Mouse (Mus musculus): ENCODE data around the gene Plb1. TPM values are rescaled to one million over a fixed set of nuclear protein-coding genes. Genes with fewer than 3 reads are reported as not detected.

Gene Plb1
- total and polyA plus RNA-seq, 2 experiments from 2014 or later: 0.10 to 0.16 TPM

DNA sequence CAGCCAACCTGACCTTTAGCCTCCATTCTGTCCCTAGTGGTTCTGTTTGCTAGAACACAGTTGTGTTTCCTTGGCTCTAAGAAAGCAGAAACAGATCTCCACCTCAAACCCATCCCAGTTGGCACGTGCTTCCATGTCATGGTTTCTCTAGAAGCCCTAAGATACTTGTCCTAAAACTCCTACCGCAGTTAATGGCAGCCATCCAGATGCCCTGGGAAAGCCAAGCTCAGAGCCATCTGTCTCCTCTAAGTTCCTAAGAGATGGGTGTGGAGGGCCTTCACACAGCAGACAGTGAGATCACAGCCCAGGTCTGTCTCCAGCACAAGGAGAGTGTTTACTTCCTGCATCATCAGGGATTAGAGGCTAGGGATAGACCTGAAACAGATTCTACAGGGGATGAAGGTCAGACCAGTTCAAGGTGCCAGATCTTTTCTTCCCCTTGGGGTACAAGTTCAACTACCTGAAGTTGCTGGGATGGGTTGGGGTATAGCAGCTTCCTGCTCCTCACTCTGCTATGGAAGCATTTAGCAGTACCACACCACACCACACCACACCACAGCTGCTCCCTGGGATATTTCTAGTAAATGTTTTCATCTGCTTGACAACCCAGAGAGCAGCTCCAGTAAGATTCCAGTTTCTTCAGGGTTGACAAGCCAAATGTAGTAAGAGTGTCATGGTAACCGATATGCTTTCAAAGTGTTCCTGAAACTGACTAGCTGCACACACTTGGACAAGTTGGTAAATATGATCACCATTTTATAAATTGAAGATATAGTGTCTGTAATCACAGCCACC is 129.1 kb downstream of the Plb1 start:
- no peak overlapping the region for H3K4me2 ChIP-seq (ENCODE audit: low read depth, low read length)
- H3K27me3 ChIP-seq (ENCODE audit: insufficient read depth, low read length): no peaks in the 10 kb centered on the region
- 69% methylated on average over 3 of the region's 3 CpGs for WGBS
- no peaks in the 10 kb centered on the region for H3K36me3 ChIP-seq (ENCODE audit: insufficient read depth, low read length)
- no peak overlapping the region for H3K9ac ChIP-seq (replicated peaks; ENCODE audit: low read length)
- no peak for TF ChIP-seq CTCF (IDR thresholded peaks at IDR 0.05; ENCODE audit: low read depth)
- H3K4me1 ChIP-seq (ENCODE audit: insufficient read depth, low read length): no peaks in the 10 kb centered on the region
- H3K4me3 ChIP-seq (ENCODE audit: low read length): no peak overlapping the region
- DNase-seq (ENCODE audit: low spot score) (peak; percentile 27), ATAC-seq (no peak)
- H3K27ac ChIP-seq: no peak overlapping the region
- no peaks in the 10 kb centered on the region for H3K9me3 ChIP-seq (ENCODE audit: low read length)

DNA sequence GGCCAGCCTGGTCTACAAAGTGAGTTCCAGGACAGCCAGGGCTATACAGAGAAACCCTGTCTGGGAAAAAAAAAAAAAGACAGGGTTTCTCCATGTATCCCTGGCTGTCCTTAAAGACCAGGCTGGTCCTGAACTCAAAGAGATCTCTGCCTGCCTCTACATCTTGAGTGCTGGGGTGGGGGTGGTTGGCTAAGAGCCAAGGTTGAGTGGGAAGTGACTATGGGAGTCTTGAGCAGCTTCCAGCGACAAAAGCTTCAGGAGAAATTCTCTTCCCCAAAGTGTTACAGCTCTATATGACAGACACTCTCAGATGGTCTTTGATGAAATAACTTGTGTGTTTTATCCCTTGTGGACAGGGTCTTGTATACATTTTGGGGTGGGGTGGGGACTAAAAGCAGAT is 136.9 kb downstream of the Plb1 start:
- Histone ChIP-seq H3K27ac (no peak overlapping the region), H3K4me1 (ENCODE audit: insufficient read depth, low read length) (no peaks in the 10 kb centered on the region), H3K36me3 (ENCODE audit: insufficient read depth, low read length) (no peaks in the 10 kb centered on the region), H3K4me3 (ENCODE audit: low read length) (no peak overlapping the region), H3K9me3 (ENCODE audit: low read length) (no peaks in the 10 kb centered on the region), H3K4me2 (ENCODE audit: low read depth, low read length) (no peak overlapping the region), H3K9ac (replicated peaks; ENCODE audit: low read length) (no peak overlapping the region), H3K27me3 (ENCODE audit: insufficient read depth, low read length) (no peaks in the 10 kb centered on the region)
- 82% methylated on average over 1 of the region's 1 CpGs for WGBS
- ATAC-seq: no peak
- TF ChIP-seq CTCF (IDR thresholded peaks at IDR 0.05; ENCODE audit: low read depth): no peak
- no peak for DNase-seq (ENCODE audit: low spot score)

GRCm38 (mm10) chr5:32371239-32371638 is 138.7 kb downstream of the Plb1 start:
- DNase-seq (ENCODE audit: low spot score) (no peak), ATAC-seq (no peak)
- H3K4me3 ChIP-seq (ENCODE audit: low read length): no peak overlapping the region
- H3K9ac ChIP-seq (replicated peaks; ENCODE audit: low read length): no peak overlapping the region
- 89% methylated on average over 5 of the region's 5 CpGs for WGBS
- no peak overlapping the region for H3K27ac ChIP-seq
- no peaks in the 10 kb centered on the region for H3K4me1 ChIP-seq (ENCODE audit: insufficient read depth, low read length)
- H3K4me2 ChIP-seq (ENCODE audit: low read depth, low read length): no peak overlapping the region
- no peaks in the 10 kb centered on the region for H3K9me3 ChIP-seq (ENCODE audit: low read length)
- TF ChIP-seq CTCF (IDR thresholded peaks at IDR 0.05; ENCODE audit: low read depth): no peak
- H3K36me3 ChIP-seq (ENCODE audit: insufficient read depth, low read length): no peaks in the 10 kb centered on the region
- H3K27me3 ChIP-seq (ENCODE audit: insufficient read depth, low read length): no peaks in the 10 kb centered on the region

GRCm38 (mm10) chr5:32378546-32378945 is 146.0 kb downstream of the Plb1 start:
- WGBS: 49% methylated on average over 3 of the region's 3 CpGs
- no peak for DNase-seq (ENCODE audit: low spot score)
- no peak for ATAC-seq
- Histone ChIP-seq H3K9me3 (ENCODE audit: low read length) (no peaks in the 10 kb centered on the region), H3K4me1 (ENCODE audit: insufficient read depth, low read length) (no peaks in the 10 kb centered on the region), H3K27me3 (ENCODE audit: insufficient read depth, low read length) (no peaks in the 10 kb centered on the region), H3K27ac (no peak overlapping the region), H3K4me3 (ENCODE audit: low read length) (no peak overlapping the region), H3K4me2 (ENCODE audit: low read depth, low read length) (no peak overlapping the region), H3K36me3 (ENCODE audit: insufficient read depth, low read length) (no peaks in the 10 kb centered on the region), H3K9ac (replicated peaks; ENCODE audit: low read length) (no peak overlapping the region)
- no peak for TF ChIP-seq CTCF (IDR thresholded peaks at IDR 0.05; ENCODE audit: low read depth)

DNA sequence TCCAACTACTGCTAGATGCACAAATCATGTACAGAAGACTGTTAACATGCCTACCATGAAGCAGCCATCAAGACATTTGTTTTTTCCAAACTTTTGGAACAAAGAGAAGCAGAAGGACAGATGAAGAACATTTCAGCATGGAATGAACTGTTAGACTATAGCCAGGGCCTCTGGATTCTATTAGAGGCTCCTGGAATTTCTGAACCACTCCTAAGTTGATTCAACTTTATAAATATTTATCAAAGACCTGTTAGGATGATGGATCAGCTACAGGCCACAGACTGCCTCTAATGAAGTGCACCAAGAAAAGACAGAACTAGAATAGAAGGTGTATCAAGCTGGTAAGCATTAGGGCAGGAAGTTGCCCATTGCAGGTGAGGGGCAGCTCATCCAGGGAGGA is 156.1 kb downstream of the Plb1 start:
- DNase-seq (ENCODE audit: low spot score) (no peak), ATAC-seq (no peak)
- TF ChIP-seq CTCF (IDR thresholded peaks at IDR 0.05; ENCODE audit: low read depth): no peak
- Histone ChIP-seq H3K4me1 (ENCODE audit: insufficient read depth, low read length) (0 out of 2 replicates have a peak, but pooled peaks cover 4% of the 10 kb centered on the region), H3K4me3 (ENCODE audit: low read length) (no peak overlapping the region), H3K4me2 (ENCODE audit: low read depth, low read length) (no peak overlapping the region), H3K9me3 (ENCODE audit: low read length) (no peaks in the 10 kb centered on the region), H3K27ac (no peak overlapping the region), H3K27me3 (ENCODE audit: insufficient read depth, low read length) (no peaks in the 10 kb centered on the region), H3K9ac (replicated peaks; ENCODE audit: low read length) (no peak overlapping the region), H3K36me3 (ENCODE audit: insufficient read depth, low read length) (no peaks in the 10 kb centered on the region)

DNA sequence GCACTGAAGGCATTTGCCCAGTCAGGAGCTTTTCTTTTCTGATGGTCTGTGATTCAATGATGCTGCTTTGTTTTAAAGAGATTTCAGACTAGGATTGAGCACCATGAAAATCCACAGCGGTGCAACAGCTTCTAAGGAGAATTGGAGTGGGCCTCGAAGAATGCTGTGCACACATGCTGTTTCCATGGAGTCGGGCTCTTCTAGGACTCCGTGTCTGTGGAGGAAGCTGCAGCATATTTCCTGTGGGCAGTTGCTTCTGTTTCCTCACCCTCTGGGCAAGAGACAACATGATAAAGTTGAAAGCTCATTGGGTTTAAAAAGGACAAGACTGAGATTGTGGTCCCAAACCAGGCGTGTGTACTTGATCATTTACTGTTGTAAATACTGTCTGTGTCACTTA is 157.8 kb downstream of the Plb1 start:
- no peak for TF ChIP-seq CTCF (IDR thresholded peaks at IDR 0.05; ENCODE audit: low read depth)
- no peak for ATAC-seq
- no peak overlapping the region for H3K9ac ChIP-seq (replicated peaks; ENCODE audit: low read length)
- no peaks in the 10 kb centered on the region for H3K36me3 ChIP-seq (ENCODE audit: insufficient read depth, low read length)
- H3K9me3 ChIP-seq (ENCODE audit: low read length): no peaks in the 10 kb centered on the region
- H3K4me2 ChIP-seq (ENCODE audit: low read depth, low read length): no peak overlapping the region
- 0 out of 2 replicates have a peak, but pooled peaks cover 4% of the 10 kb centered on the region for H3K4me1 ChIP-seq (ENCODE audit: insufficient read depth, low read length)
- 54% methylated on average over 5 of the region's 5 CpGs for WGBS
- no peaks in the 10 kb centered on the region for H3K27me3 ChIP-seq (ENCODE audit: insufficient read depth, low read length)
- H3K4me3 ChIP-seq (ENCODE audit: low read length): no peak overlapping the region
- no peak for DNase-seq (ENCODE audit: low spot score)
- H3K27ac ChIP-seq: no peak overlapping the region

DNA sequence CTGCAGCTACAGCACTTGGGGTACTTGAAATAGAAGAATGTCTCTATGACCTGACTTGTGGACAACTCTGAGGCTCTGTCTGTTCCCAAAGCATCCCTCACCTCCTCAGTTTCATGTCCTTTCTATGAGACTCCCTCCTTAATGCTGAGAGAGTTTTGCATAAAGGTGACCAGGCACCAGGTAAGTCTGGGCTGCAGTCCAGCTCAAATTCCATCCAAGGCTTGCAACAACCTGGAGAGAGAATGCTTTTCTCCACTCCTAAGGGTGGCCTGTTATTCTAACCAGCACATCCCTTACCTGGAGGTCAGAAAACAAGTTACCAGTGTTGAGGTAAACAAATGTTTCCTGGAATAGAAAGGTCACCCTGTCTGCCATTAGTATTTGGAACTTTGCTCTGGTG is 159.8 kb downstream of the Plb1 start:
- TF ChIP-seq CTCF (IDR thresholded peaks at IDR 0.05; ENCODE audit: low read depth): no peak
- Histone ChIP-seq H3K27ac (no peak overlapping the region), H3K4me3 (ENCODE audit: low read length) (no peak overlapping the region), H3K9me3 (ENCODE audit: low read length) (no peaks in the 10 kb centered on the region), H3K36me3 (ENCODE audit: insufficient read depth, low read length) (no peaks in the 10 kb centered on the region), H3K9ac (replicated peaks; ENCODE audit: low read length) (no peak overlapping the region), H3K4me2 (ENCODE audit: low read depth, low read length) (no peak overlapping the region), H3K4me1 (ENCODE audit: insufficient read depth, low read length) (0 out of 2 replicates have a peak, but pooled peaks cover 4% of the 10 kb centered on the region), H3K27me3 (ENCODE audit: insufficient read depth, low read length) (no peaks in the 10 kb centered on the region)
- ATAC-seq (no peak), DNase-seq (ENCODE audit: low spot score) (no peak)

Data from hindbrain, postnatal 0 days (tissue).